Mouse (Mus musculus): ENCODE results near the gene Olfr784. TPM values are rescaled to one million over a fixed set of nuclear protein-coding genes. Genes with fewer than 3 reads are reported as not detected.
"Not testable (repeated sequence)": the region's sequence is repeated elsewhere in the genome, so short reads cannot be mapped to it uniquely, and the experiment has no call there.

Gene Olfr784
- polyA plus RNA-seq (2012; rRNA removed): 0.07 TPM in 2 replicates

DNA sequence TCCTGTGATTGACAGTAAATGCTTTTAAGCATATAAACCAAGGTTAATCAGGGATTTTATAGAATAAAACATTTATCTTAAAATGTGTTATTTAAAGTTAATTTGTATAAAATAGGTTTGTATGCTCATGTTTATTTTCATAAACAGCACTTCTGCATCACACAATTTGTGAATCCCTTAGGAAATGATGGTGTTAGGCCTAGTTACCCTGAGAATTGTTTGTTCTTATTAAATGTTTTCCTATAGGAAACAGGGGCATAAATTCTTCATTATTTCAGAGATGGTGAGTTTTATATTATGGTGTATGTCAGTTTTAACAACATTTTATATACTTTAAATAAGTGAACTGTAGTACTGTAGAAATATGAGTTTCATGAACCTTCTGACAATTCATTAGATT, at the start of gene Olfr784:
Gene Olfr784, plus strand, starts transcription at position 301 of the 400 bp plus-strand sequence.
- Histone ChIP-seq H3K27me3 (ENCODE audit: control insufficient read depth, insufficient read depth, low read length) (no peaks in the 10 kb centered on the region), H3K4me3 (ENCODE audit: control insufficient read depth, low read depth, low read length) (no peak within 1 kb of the TSS), H3K27ac (ENCODE audit: control insufficient read depth, insufficient read depth, low read depth, low read length) (no peak within 1 kb of the TSS), H3K4me1 (ENCODE audit: control insufficient read depth, insufficient read depth, low read length) (no peaks in the 10 kb centered on the region), H3K36me3 (ENCODE audit: control insufficient read depth, insufficient read depth, low read length) (no peaks in the 10 kb centered on the region)
- TF ChIP-seq CTCF (IDR thresholded peaks at IDR 0.05; ENCODE audit: control insufficient read depth, insufficient read depth, insufficient replicate concordance, low read depth, low read length) (no peak), POLR2A (IDR thresholded peaks at IDR 0.05; ENCODE audit: control insufficient read depth, low read depth, low read length) (no peak)

DNA sequence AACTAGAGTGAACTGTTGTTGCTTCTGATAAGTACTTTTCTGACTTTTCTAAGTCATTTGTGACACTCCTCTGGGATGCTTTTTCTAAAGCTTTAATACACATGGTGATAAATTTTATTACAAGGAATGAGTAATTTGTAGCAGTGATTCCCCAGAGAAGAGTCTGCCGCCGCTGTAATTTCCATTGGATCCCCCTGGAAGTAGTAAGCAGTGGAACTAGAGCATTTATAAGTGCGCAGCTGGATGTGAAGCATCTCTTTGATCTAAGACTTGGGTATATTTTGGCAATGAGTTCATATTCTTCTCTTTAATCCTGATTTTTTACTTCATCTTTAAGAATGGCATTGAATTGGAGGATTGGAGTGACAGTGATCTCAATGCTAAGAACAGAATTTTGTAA, 35.3 kb upstream of the Olfr784 start, which contains the start of gene Olfr782:
Gene Olfr782, plus strand, starts transcription at position 301 of the 400 bp plus-strand sequence.
- H3K4me1 ChIP-seq (ENCODE audit: control insufficient read depth, insufficient read depth, low read length): no peaks in the 10 kb centered on the region
- no peak within 1 kb of the TSS for H3K4me3 ChIP-seq (ENCODE audit: control insufficient read depth, low read depth, low read length)
- no peak for TF ChIP-seq POLR2A (IDR thresholded peaks at IDR 0.05; ENCODE audit: control insufficient read depth, low read depth, low read length)
- TF ChIP-seq CTCF (IDR thresholded peaks at IDR 0.05; ENCODE audit: control insufficient read depth, insufficient read depth, insufficient replicate concordance, low read depth, low read length): no peak

GRCm38 (mm10) chr10:129352475-129352874, 31.4 kb upstream of the Olfr784 start:
- H3K4me1 ChIP-seq (ENCODE audit: control insufficient read depth, insufficient read depth, low read length); H3K27me3 ChIP-seq (ENCODE audit: control insufficient read depth, insufficient read depth, low read length); H3K36me3 ChIP-seq (ENCODE audit: control insufficient read depth, insufficient read depth, low read length); H3K4me3 ChIP-seq (ENCODE audit: control insufficient read depth, low read depth, low read length); H3K27ac ChIP-seq (ENCODE audit: control insufficient read depth, insufficient read depth, low read depth, low read length): not testable (repeated sequence)

More for the DNA sequence above, 35.3 kb upstream of the Olfr784 start, which contains the start of gene Olfr782:
- Histone ChIP-seq H3K27ac (ENCODE audit: control insufficient read depth, insufficient read depth, low read depth, low read length) (no peak within 1 kb of the TSS), H3K36me3 (ENCODE audit: control insufficient read depth, insufficient read depth, low read length) (no peaks in the 10 kb centered on the region), H3K27me3 (ENCODE audit: control insufficient read depth, insufficient read depth, low read length) (no peaks in the 10 kb centered on the region)

DNA sequence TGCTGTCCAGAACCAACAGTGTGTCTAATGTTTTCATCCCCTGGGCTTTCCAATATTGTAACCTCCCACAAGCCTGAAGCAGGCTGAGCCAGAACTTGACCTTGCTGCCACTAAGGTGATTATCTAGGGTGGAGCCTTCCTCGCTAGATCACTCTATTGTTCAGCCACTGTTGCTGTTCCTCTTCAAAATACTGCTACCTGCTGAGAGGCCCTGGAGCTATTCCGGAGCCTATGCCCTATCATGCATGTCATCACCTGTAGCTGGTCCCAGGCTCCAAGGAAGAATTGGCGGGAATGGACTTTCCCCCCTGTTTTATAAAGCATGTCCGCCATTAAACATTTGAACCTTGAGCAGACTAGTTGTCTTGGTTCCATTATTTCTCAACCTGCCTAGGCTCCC, 27.4 kb upstream of the Olfr784 start:
- H3K27ac ChIP-seq (ENCODE audit: control insufficient read depth, insufficient read depth, low read depth, low read length); H3K36me3 ChIP-seq (ENCODE audit: control insufficient read depth, insufficient read depth, low read length); H3K4me3 ChIP-seq (ENCODE audit: control insufficient read depth, low read depth, low read length); H3K4me1 ChIP-seq (ENCODE audit: control insufficient read depth, insufficient read depth, low read length); H3K27me3 ChIP-seq (ENCODE audit: control insufficient read depth, insufficient read depth, low read length): not testable (repeated sequence)

GRCm38 (mm10) chr10:129357307-129357706, 26.6 kb upstream of the Olfr784 start:
- Histone ChIP-seq H3K27me3 (ENCODE audit: control insufficient read depth, insufficient read depth, low read length) (no peaks in the 10 kb centered on the region), H3K4me1 (ENCODE audit: control insufficient read depth, insufficient read depth, low read length) (no peaks in the 10 kb centered on the region), H3K36me3 (ENCODE audit: control insufficient read depth, insufficient read depth, low read length) (no peaks in the 10 kb centered on the region), H3K4me3 (ENCODE audit: control insufficient read depth, low read depth, low read length) (no peak overlapping the region), H3K27ac (ENCODE audit: control insufficient read depth, insufficient read depth, low read depth, low read length) (no peak overlapping the region)
- no peak for TF ChIP-seq POLR2A (IDR thresholded peaks at IDR 0.05; ENCODE audit: control insufficient read depth, low read depth, low read length)
- TF ChIP-seq CTCF (IDR thresholded peaks at IDR 0.05; ENCODE audit: control insufficient read depth, insufficient read depth, insufficient replicate concordance, low read depth, low read length): no peak

DNA sequence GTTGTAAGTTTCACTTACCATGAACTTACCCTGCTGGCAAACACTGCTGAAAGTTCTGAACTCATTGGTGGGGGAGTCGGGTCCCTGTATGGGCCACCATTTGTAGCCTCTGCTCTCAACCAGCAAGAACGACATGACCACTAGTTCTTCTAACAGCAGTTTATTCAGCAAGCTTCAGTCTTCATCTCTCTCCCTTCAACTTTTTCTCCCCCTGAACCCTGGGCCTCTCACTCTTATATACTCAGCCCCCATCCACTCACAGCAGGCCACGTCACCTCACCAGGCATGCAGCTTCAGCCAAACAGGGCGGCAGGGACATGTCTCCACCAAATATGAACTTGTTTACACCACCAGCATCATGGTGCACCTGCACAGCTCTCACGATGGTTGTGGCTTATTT, 9.8 kb upstream of the Olfr784 start:
- H3K36me3 ChIP-seq (ENCODE audit: control insufficient read depth, insufficient read depth, low read length); H3K27me3 ChIP-seq (ENCODE audit: control insufficient read depth, insufficient read depth, low read length); H3K4me3 ChIP-seq (ENCODE audit: control insufficient read depth, low read depth, low read length); H3K4me1 ChIP-seq (ENCODE audit: control insufficient read depth, insufficient read depth, low read length); H3K27ac ChIP-seq (ENCODE audit: control insufficient read depth, insufficient read depth, low read depth, low read length): not testable (repeated sequence)

- Histone ChIP-seq H3K4me1 (ENCODE audit: control insufficient read depth, insufficient read depth, low read length) (no peaks in the 10 kb centered on the region), H3K27me3 (ENCODE audit: control insufficient read depth, insufficient read depth, low read length) (no peaks in the 10 kb centered on the region), H3K36me3 (ENCODE audit: control insufficient read depth, insufficient read depth, low read length) (no peaks in the 10 kb centered on the region), H3K4me3 (ENCODE audit: control insufficient read depth, low read depth, low read length) (no peak overlapping the region), H3K27ac (ENCODE audit: control insufficient read depth, insufficient read depth, low read depth, low read length) (no peak overlapping the region)
- no peak for TF ChIP-seq CTCF (IDR thresholded peaks at IDR 0.05; ENCODE audit: control insufficient read depth, insufficient read depth, insufficient replicate concordance, low read depth, low read length)
- TF ChIP-seq POLR2A (IDR thresholded peaks at IDR 0.05; ENCODE audit: control insufficient read depth, low read depth, low read length): no peak
These were observed 17.0 kb downstream of the Olfr784 start for GRCm38 (mm10) chr10:129400892-129401291.

- H3K36me3 ChIP-seq (ENCODE audit: control insufficient read depth, insufficient read depth, low read length): no peaks in the 10 kb centered on the region
- no peak within 1 kb of the TSS for H3K4me3 ChIP-seq (ENCODE audit: control insufficient read depth, low read depth, low read length)
- TF ChIP-seq POLR2A (IDR thresholded peaks at IDR 0.05; ENCODE audit: control insufficient read depth, low read depth, low read length) (no peak), CTCF (IDR thresholded peaks at IDR 0.05; ENCODE audit: control insufficient read depth, insufficient read depth, insufficient replicate concordance, low read depth, low read length) (no peak)
- no peaks in the 10 kb centered on the region for H3K4me1 ChIP-seq (ENCODE audit: control insufficient read depth, insufficient read depth, low read length)
- no peak within 1 kb of the TSS for H3K27ac ChIP-seq (ENCODE audit: control insufficient read depth, insufficient read depth, low read depth, low read length)
- no peaks in the 10 kb centered on the region for H3K27me3 ChIP-seq (ENCODE audit: control insufficient read depth, insufficient read depth, low read length)
These were observed 21.2 kb downstream of the Olfr784 start, which contains the start of gene Olfr785 for GRCm38 (mm10) chr10:129405126-129405525. Gene Olfr785, plus strand, starts transcription at chr10:129405426.

All from testis, adult 2 months (tissue).